Mouse (Mus musculus): ENCODE results near the gene Gfi1b. TPM values are rescaled to one million over a fixed set of nuclear protein-coding genes. Genes with fewer than 3 reads are reported as not detected.

The Gfi1b gene
- total RNA-seq, 2 experiments from 2014 or later = not detected

DNA sequence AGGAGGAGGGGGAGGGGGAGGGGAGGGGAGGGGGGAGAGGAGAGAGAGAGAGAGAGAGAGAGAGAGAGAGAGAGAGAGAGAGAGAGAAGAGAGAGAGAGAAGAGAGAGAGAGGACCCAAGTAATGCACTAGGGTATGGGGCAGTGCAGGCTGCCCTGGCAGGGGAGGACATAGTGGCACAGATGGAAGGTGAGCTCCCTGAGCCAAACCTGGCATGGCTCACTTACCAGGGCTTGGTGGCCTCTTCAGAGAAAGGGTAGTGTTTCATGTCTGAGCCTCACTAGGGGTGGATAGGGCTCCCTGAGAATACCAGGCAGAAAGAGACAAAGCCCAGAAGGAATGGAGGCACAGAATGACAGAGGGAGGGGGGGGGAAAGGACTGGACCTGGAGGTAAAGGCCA lies 58.0 kb downstream of the Gfi1b start:
- intact Hi-C loops (cut with DNase I) = no loop called here
- DNase-seq = no peak

DNA sequence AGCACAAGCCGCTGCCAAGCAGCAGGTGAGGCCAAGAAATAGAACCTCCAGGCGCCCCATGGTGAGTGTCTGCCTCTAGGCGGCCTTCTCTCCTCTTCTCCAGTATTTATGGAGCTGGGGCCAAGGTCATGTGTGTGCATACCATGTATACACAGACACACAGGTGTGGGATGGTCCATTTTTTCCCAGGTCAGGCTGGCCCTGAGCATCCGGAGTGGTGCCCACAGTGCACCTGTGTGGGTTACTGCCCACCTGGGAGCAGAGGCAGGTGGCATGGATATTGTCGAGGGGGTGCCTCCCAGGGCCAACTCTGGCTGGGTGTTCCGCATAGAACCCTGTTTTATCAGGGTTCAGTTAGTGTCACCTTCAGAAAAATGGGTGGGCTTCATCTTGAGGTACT lies 58.5 kb downstream of the Gfi1b start, which contains the start of gene Cel:
Gene Cel (minus strand): TSS at position 101 of the 400 bp plus-strand sequence.
- DNase-seq = no peak

More for the DNA sequence above, 58.5 kb downstream of the Gfi1b start, which contains the start of gene Cel:
- intact Hi-C loops (cut with DNase I) = no loop called here

Small RNAs within 50 kb of the gene (microRNA-seq; reads per million reads assigned to microRNA genes)
- 0 reads per million in 2 experiments for gene Gm22824

Other genes with a start within 250 kb of the Gfi1b start
- 1 to 10 TPM; 1.6 to 2.0 TPM for gene Ppp1r26, start 175.2 kb downstream of the Gfi1b start, total RNA-seq (2021)
- not detected for gene 1700007K13Rik, start 155.7 kb downstream of the Gfi1b start, total RNA-seq (2021)
- 10 to 100 TPM; 21.4 to 24.8 TPM for gene Mrps2, start 153.9 kb downstream of the Gfi1b start, total RNA-seq (2021)
- gene Gbgt1, start 125.1 kb downstream of the Gfi1b start, total RNA-seq (2021) = 1 to 10 TPM in 1 of 2 experiments, under 1 TPM in 1; 0.79 to 1.2 TPM
- not detected for gene Gm10134, start 115.9 kb downstream of the Gfi1b start, total RNA-seq (2021)
- gene Ralgds, start 108.9 kb downstream of the Gfi1b start, total RNA-seq (2021) = 1 to 10 TPM; 8.5 to 9.4 TPM
- gene Cel, start 58.6 kb downstream of the Gfi1b start, total RNA-seq (2021) = not detected
- gene Gtf3c5, start 38.2 kb downstream of the Gfi1b start, total RNA-seq (2021) = 1 to 10 TPM; 5.9 to 6.2 TPM
- 10 to 100 TPM; 30.4 to 35.5 TPM for gene Tsc1, start 19.2 kb upstream of the Gfi1b start, total RNA-seq (2021)
- not detected for gene Spaca9, start 77.7 kb upstream of the Gfi1b start, total RNA-seq (2021)
- not detected for gene Ak8, start 78.2 kb upstream of the Gfi1b start, total RNA-seq (2021)
- 10 to 100 TPM; 12.3 to 14.5 TPM for gene Gtf3c4, start 218.4 kb upstream of the Gfi1b start, total RNA-seq (2021)
- 1 to 10 TPM; 4.1 to 4.3 TPM for gene Ddx31, start 218.4 kb upstream of the Gfi1b start, total RNA-seq (2021)

Measured in gastrocnemius, postnatal 36 days (tissue).